Mouse (Mus musculus) 3T3-L1 (cell line): ENCODE measurements at regions not wholly inside any gene's neighbourhood (a gene's known extent, or its start where the extent isn't known, plus 50 kb on each side); places are given as distances from the start of the nearest gene placed in this dataset.

Experiments used
- DNase-seq: peaks from one replicate; pipeline ENCODE4 v3.0.0-alpha.2; 2015; ENCODE audit warnings: low read depth, low spot score

DNA sequence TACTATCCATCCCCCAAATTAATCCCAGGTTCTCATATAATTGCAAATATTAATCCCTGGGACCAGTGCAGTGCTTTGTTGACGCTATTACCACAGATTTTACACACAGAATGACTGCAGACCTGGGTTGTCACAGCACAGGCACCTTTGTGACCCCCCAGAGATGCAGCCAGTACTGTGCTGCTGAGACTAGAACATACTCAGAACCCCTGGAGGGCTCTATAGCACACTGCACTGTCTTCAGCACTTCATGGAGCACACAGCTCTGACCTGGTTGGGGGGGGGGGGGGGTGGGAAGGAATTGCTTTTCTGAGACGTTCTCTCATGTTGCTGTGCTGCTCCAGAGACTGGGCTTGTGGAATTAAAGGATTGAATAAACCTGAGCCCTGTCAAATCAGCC lies 154.9 kb upstream of the Gm34302 start:
- DNase-seq: no peak

DNA sequence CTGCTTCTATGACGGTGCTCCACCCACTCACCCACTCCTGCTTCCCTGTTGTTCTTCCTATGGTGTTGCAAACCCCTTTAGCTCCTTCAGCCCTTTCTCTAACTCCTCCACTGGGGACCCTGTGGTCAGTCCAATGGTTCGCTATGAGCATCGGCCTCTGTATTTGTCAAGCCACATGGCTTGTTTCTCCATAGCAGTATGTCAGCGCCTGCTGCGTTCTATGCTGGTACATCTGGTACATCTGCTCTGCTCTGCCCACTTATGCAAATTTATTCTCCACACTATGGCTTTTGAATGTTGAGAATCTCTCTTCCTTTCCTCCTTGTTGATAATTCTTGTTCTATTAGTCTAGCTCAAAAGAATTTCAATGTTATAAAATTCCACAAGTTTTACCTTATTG lies 154.2 kb upstream of the Gm34302 start:
- DNase-seq: no peak

DNA sequence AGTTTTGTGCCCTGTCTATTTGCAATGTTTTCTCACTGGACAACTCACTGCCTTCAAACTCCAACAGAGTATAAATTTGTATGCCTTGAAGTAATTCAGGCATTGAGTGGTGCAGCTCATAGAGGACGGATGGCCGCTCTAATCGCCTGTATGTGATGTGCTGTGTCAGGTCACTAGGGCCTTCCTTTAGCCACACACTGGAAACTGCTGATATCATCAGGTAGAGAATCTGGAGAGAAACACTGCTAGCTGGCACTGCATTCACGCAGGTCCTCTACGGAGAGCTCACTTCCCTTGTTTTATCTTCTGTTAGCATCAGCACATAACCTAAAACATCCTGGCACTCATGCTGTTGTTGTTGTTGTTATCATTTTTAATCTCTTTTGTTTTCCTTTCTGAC lies 144.0 kb upstream of the Gm34302 start:
- no peak for DNase-seq

DNA sequence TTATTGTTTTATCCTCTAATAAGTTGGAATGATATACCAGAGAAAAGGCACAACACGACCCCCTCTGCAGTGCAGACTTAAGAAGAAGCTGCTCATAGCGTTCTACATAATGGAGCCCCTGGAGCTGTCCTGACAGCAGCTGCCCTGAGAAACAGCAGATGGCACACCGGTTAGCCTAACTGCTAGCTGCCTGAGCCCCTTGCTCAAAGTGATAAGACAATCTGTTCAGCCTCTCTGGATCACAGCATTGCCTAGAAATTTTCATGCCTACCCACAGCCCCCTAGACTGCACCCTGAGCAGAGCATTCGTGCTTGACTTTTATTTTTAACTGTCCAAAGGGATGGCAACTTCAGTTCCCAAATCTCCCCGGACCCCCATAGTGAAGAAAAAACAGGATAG lies 132.4 kb upstream of the Gm34302 start:
- DNase-seq: no peak

DNA sequence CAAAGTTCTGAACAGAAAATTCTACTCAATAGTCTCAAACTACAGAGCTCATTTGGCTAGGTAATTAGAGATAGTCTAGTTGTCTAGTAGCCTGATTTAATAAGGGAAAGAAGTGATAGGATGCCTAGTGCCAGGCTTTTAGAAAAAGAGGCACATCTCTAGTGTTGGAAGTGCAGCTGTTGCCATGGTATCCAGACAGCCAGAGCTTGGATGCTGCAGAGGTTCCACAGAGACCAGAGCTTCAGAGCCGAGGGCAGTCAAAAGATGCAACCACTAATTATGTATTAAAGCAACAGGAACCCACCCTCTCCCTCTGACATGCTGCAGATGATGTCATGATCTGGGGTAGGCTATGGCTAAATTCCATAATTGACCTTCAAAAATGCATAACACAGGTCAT lies 130.0 kb upstream of the Gm34302 start:
- DNase-seq: no peak

DNA sequence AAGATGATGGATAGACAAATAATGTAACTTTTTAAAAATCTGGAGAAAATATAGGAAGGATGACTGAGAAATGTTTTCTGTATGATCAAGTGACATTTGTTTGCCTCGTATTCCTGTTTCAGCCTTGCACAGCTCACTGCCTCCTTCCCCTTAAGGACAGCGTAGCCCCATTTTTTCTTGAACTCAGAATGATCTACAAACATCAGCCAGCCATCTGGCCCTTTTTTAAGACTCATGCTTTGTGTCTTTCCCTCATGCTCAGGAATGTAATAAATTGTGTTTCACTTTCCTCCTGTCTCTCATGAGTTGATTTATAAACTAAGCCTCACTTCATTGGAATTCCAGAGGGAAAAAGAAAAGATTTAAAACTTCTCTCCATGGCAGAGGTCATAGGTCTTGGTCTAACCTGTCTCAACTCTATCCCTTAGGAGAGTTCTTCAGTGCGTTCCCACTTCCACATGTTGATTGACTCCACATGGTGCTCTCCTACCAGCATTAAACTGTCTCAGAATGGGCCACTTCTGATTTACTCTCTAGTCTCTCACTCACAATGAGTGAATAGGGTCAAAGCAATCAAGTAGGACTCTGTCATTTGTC lies 129.2 kb upstream of the Gm34302 start:
- DNase-seq: peak; percentile 20

DNA sequence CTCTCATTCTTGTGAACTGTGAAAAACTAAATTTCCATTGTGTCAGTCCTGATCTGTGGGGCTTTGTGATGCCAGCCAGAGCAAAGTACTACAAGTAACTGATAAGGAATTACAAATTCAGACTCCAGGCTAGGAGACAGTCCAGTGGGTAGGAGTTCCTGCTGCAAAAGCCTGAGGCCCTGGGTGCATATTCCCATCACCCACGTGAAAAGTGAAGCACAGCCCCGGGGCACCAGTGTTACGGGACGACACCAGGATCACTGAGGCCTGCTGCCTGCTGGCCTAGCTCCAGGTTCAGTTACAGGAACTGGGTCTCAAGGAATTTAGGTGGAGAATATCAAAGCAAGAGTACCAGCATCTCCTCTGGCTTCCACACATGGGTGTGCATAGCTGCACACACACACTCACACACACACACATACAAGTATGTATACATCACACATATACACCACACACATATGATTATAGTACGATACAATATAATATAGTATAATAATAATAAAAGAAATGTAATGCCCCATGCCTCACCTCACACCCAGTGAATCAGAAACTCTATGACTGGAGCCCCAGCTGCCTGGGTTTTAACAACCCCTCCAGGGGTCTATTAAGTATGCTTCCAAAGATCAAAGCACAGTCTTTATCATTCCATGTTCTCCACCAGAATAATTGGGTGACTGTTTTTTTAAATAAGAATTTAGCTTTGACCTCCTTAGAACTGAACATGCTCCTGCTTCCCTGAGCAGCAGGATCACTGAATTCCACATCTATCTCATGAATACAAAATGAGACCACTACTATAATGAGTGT lies 126.6 kb upstream of the Gm34302 start:
- DNase-seq: no peak

DNA sequence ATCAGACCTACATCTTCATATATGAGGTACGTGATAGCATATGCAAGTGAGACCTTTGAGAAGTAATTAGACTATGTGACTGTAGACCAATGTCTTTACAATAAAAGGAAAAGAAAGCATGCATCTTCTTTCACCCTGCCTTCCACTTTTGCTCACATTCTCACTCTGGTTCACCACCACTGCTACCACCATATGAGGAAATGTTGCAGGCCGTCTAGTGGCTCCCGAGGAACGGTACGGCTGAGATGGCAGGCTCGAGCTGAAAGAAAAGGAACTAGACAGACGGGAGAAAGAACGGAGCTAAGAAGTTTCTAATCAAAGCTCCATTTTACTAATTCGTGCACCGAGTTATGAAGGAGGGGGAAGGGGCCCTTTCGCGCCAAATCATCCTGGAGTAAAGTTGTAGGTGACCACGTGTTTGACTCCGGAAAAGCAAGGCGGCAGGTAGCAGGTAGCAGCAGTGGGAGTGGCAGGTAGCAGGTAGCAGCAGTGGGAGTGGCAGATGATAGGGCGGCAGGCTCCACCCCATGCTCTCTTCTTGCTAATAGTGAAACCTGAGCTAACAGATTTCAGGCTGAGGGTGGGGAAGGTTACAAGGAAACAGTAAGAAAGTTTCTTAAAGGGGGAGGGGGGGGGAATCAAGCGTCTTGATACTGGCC lies 125.9 kb upstream of the Gm34302 start:
- DNase-seq: no peak

DNA sequence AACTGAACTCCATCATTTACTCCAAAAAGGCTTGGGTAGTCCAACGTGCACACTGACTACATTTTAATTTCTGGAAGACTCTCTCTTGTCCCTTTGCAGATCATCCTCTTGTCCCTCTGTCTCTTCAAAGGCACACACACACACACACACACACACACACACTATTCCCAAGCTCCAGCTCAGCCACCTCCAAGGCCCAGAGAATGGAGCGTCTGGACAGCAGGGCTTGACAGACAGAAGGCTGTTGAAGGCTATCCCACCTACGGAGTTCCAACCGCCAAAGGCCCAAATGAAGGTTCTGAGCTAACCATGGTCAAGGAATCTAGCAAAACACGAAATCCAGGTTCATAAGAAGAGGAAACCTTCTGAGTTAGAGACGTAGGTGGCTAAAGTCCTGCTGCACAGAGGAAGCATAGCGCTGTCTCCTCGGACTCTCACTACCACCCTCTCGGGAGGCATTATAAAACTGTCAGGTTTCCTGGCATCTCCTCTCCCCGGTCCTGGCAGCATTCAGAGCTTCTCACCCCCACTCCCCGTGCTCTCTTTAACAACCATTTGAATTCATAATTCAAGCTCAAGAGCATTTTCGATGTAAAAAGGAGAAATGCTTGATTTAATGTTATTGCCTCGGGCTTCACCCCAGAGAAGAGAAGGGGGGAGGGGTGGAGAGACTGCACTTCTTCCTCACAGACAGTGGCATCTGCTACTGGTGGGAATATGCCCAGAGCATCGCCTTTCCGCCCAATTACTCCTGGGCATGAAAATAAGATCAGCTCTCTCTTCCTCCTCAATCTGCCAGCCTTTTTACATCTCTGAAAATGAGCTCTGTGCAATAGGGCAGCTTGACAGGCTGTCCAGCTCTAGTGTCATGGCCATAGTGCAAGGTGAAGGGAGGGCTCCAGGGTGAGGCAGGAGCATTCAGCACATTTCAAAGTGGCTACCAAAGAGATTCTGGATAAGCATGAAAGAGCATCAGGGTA lies 99.3 kb upstream of the Gm34302 start:
- no peak for DNase-seq

DNA sequence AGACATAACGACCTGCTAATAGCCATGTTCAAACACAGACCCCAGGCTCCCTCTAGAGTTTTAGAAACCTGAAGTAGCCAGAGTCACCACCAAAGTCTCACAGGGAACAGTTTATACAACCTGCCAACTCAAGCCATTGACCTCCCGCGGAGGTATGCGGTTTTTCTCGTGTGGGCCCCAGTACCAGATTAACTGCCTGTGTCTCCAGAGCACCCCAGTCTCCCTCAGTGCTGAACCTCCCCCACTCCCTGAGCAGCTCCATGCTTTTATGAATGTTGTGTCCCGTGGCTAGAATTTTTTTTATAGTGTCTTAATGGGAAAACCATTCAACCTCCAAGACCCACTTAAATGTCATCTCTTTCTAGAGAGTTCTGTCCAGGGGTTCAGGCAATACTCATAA lies 98.5 kb upstream of the Gm34302 start:
- no peak for DNase-seq

DNA sequence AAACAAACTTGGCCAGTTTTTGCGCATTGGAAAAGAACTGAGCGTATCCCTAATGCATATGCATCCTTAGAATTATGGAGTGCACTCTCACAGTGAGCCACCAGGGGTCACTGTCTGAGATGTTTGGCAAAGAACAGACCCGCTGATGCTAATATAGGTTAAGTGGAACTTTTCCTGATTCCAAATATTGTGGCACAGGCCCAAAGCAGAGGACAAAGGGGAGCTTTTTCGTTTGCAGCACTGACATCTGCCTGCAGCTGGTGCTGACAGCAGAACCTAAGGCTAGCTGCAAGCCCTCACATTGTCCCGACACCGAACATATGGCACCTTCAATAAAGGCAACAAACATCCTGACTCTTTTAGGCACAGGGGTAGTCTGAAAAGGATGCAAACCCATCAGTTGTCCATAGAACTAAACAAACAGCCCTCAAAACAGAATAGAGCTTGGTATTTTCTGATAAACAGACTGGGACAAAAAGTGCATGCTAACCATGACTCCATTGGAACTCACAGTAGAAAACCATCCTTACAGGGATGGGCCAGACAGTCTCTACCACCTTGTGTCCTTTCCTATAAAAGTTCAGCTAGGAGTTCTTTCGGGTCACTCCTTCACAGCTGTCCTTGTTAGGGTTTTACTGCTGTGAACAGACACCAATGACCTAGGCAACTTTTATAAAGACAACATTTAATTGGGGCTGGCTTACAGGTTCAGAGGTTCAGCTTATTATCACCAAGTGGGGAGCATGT lies 87.1 kb upstream of the Gm34302 start:
- DNase-seq: peak; percentile 74

DNA sequence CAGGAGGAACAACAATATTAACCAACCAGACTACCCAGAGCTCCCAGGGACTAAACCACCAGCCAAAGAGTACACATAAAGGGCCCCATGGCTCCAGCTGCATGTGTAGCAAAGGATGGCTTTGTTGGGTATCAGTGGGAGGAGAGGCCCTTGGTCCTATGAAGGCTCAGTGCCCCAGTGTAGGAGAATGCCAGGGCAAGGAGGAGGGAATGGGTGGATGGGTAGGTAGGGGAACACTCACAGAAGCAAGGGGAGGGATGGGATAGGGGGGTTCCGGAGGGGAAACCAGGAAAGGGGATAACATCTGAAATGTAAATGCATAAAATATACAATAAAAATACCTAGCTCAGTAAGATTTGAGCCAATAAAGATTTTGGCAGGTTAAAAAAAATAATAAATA lies 86.4 kb upstream of the Gm34302 start:
- no peak for DNase-seq

DNA sequence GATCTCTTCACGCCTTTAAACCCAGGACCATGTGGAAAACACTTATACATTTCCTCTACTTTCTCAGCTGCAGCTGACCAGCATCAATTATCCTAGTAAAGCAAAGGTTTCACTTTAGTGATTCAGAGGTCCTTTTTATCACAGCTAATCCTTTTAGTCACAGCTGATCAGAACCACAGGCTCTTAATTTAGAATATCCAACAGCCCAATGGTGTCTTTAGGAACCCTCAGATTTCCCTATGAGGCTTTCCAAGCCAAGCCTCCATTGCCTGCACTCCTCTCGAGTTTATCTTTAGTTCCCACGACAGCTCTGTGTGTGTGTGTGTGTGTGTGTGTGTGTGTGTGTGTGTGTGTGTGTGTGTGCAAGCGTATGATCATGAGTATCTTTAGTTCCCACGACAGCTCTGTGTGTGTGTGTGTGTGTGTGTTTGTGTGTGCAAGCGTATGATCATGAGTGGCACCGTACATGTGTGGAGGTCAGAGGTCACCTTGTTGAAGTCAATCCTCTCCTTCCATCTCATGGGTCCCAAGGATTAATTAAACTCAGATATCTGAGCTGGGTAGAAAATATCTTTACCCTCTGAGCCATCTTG lies 85.4 kb upstream of the Gm34302 start:
- no peak for DNase-seq

DNA sequence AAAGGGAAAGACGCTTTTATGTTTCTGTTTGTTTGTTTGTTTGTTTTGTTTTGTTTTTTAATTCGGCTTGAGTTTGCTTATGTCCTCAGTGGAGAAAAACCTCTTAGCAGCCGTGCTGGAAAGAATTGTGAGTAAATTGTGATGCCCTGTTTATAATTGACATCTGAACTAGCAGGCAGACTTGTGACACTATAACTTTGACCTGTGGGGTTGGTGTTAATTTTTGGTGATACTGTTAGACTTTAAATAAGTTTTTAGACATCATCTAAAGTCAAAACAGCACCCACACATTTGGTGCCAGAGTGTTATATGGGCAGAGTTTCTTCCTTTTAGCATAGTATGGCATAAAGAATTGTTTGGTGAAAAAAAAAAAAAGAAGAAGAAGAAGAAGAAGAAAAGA lies 84.0 kb upstream of the Gm34302 start:
- DNase-seq: no peak

DNA sequence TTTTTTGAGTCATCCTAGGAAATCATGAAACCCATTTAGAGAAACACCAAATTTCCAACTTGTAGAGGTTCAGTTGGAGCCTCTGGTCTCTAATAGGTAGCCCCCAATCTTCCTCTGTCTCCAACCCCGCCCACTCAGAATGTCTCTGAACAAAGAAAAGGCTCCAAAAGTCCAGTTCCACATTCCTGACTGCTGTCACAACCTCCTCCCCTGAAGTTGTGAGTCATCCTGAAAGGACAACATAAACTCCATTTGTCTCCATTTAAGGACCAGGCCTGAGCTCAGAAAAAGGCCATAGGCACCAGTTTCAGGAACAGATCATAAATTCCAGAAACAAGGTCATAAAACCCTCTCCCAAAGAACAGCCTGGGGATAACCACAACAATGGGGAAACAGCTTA lies 79.4 kb upstream of the Gm34302 start:
- DNase-seq: peak; percentile 62

DNA sequence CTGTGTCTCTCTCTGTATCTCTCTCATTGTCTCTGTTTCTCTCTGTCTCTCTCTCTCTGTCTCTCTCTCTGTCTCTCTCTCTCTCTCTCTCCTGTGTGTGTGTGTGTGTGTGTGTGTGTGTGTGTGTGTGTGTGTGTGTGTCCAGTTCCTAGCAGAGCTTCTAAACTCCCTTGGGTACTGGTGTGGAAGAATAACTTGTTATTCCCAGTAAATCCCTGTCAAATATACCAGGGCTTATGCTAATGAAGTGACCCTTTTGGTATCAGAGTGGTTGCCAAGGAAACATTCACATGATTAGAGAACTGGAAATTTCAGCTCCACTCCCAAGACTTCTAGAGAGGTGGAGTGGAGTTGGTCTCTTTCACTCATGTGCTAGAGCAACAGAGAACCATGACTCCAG lies 78.9 kb upstream of the Gm34302 start:
- DNase-seq: peak; percentile 18

DNA sequence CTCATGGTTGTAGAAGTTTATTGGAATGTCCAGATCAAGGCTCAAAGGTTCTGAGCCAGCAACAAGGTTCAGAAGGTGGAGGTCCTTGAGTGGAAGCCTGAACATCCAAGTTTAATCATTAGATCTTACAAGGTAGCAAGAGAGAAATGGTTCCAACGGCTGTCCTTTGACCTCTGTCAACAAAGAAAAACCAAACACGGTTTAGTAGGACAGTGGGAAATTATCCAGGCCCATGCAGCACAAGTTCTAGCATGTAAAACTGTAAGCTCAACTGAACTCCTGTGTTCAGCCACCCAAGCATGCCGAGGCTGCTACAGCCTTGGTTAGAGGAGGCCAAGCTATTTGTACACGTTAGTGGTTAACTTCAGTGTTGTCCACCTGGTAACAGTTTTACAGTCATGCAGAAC lies 77.1 kb upstream of the Gm34302 start:
- no peak for DNase-seq

DNA sequence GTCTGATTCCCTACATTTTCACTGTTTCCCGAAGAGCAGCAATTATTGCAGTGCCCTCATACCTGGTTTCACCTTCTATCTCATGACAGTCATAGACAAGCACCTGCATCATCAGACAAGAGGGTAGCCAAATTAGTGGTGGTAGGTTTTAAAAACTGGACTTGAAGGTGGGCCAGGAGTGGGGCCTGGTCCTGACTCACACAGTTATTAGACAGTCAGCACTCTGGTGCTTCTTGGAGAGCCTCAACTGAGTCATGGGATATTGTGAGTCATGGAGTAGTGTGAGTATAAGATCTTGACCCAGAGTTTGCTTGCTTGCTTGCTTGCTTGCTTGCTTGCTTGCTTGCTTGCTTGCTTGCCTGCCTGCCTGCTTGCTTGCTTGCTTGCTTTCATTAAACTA lies 73.1 kb upstream of the Gm34302 start:
- DNase-seq: peak; percentile 77

DNA sequence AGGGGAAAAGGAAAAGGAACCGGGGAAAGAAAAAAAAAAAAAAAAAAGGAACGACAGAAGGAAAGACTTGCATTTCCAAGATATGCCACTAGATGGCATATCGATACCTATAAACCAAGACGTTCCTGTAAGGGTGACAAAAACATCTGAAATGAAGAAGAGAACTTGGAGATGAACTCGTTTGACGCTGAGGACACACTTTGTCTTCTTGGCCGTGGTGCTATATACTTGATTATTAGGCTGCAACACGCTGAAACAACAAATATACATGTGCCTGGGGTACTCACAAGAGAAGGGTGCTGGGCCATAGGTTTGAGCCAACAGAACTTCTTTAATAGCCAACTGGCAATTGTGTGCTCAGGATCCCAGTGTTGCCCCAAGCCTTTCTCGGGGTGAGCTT lies 71.2 kb upstream of the Gm34302 start:
- DNase-seq: peak; percentile 88

DNA sequence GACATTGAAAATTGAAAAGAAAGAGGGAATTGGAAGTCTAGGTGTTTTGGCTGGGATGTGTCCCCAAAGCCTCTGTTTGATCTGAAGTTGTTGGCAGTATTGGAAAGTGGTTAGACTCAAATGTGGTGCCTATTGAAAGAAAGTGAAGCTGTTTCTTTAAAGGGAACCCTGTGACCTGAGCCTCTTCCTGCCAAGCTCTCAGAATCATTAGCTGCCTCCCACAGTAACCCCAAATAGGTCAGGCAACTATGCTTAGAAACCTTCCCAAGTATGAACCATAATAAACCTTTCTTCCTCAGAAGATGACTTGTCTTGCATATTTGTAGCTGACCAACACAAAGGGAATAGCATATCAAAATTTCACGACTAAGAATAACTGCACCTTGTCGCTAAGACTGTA lies 69.7 kb upstream of the Gm34302 start:
- DNase-seq: no peak

DNA sequence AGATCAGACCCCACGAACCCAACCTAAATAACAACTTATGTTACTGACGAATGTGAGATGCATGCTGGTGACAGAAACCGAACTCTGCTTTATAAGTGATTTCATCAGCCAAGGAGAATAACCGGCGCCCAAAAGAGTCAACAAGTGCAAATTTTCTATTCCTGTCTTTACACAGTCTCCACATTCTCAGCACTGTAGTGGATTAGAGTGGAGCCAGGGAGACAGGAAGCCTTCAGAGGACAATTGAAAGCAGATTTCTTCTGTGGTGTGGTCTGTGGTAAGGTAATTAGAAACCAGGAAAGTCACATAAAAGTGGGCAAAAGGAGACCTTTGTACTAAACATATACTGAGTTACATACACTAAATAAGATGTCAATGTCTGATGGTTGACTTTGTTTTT lies 68.0 kb upstream of the Gm34302 start:
- DNase-seq: peak; percentile 26
